Mouse (Mus musculus): Measurements from ENCODE around the gene Psme1.

DNA sequence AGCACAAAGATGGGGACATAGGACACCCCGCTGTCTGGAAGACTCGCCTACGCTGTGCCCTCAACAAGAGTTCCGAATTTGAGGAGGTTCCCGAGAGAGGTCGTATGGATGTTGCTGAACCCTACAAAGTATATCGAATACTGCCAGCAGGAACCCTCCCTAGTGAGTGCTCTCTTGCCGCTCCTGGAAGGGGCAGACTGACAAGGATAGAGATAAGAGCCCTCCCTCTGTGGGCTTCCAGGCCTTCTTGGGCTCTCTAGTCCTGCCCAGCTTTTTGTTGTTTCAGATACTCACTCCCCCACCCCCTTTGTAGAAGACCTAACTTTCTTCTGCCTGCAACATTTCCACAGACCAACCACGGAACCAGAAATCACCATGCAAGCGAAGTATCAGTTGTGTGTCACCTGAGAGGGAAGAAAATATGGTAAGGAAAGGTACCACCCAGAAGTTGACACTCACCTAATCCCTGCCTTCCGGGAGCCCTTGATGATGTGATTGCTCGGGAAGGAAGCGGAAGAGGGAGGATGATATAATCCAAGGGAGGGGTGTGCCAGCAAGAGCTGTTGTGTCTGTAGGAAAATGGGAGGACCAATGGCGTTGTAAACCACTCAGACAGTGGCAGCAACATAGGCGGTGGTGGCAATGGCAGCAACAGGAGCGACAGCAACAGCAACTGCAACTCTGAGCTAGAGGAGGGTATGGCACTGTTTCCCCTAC is 28.0 kb downstream of the Psme1 start:
- no peak for TF ChIP-seq CTCF (IDR thresholded peaks at IDR 0.05; ENCODE audit: control insufficient read depth, insufficient read depth, low read length)
- TF ChIP-seq POLR2A (IDR thresholded peaks at IDR 0.05; ENCODE audit: borderline replicate concordance, control insufficient read depth, low read depth, low read length): no peak
